Mouse (Mus musculus): Measurements from ENCODE around the gene Gm43552.
A peak's percentile ranks its signal among the peaks of the same experiment; 100 is the strongest.
"Not testable (repeated sequence)": the region's sequence is repeated elsewhere in the genome, so short reads cannot be mapped to it uniquely, and the experiment has no call there.

Gm43552 gene

DNA sequence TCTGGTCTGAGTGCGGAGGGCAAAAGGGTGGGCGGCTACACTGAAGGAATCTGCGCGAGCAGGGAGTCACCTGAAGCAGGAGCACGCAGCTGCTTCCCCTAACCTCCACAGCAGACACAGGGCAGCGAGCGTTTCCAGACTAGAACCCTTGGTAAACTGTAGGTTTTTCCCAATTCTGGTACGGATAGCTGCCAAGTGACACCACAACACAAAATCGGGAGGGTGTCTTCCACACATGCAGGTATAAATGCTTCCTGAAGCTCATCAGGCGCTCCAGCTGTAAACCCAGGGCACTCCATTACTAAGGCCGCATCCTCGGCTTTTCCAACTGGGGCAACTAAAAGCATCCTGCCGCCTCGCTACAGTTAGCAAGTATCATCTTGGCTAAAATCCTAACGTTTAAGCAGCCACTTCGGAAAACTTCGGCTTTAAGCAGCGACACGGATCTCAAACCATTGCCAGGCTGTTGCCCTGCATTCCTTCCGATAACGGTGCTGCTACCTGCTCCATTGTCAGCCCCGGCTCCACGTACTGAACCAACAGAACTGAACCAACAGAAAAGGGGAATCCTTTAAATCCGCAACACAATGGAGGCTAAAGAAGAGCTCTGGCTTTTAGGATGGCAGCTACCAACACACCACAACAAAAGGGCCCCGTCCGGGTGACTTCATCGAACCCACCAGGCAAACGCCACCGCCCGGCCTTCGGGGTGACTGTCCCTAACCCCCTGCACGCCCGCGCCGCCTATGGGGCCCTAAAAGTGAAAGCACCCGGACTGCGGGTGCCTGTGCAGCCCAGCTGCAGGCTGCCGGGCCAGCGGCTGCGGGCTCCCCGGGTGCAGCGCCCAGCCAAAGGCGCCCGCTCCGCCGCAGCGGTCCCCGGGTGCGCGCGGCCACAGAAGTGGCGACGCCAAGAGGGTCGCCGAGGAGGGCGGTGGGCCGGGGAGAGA lies 592 bp downstream of the Gm43552 start:
- DNase-seq (ENCODE audit: low spot score in 2 of 2), result peak; percentile 52 to 64

DNA sequence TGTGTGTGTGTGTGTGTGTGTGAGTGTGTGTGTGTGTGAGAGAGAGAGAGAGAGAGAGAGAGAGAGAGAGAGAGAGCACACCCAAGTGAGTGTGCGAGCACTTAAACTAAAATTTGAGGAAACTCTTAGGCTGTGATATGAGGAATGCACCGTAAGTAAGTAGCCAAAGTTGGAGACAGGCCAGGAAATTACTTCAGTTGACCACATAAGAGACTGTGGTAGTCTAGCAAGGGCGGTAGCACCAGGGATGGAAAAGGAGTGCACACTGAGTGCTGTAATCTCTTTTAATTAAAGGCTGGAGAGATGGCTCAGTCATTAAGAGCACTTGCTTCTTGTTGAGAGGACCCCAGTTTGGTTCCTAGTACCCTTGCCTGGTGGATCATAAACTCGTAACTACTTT lies 2.8 kb downstream of the Gm43552 start:
- DNase-seq (ENCODE audit: low spot score in 2 of 2), result no peak

DNA sequence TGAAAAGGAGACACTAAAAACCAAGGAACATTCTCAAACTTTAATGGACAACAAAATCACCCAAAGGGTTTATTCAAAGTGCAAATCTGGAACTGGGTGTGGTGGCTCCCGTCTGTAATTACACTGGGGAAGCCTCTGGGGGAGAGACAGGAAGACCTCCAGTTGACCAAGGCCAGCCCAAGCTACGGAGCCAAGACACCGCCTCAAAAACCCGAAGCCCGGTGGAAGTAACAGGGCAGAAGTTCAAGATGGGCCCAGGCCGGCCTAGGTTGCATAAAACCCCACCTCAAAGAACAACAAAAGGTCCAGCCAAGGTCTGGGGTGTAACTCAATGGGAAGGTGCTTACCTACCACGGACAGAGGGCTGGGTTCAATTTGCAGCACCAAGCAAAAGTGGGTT lies 3.9 kb downstream of the Gm43552 start:
- peak in 1 of 2 experiments; percentile 37 for DNase-seq (ENCODE audit: low spot score in 2 of 2)

GRCm38 (mm10) chr5:65487381-65487780 lies 5.3 kb downstream of the Gm43552 start:
- DNase-seq (ENCODE audit: low spot score in 2 of 2), result no peak

- no peak for DNase-seq (ENCODE audit: low spot score in 2 of 2)
These were observed 6.1 kb downstream of the Gm43552 start for GRCm38 (mm10) chr5:65486514-65486913.

DNA sequence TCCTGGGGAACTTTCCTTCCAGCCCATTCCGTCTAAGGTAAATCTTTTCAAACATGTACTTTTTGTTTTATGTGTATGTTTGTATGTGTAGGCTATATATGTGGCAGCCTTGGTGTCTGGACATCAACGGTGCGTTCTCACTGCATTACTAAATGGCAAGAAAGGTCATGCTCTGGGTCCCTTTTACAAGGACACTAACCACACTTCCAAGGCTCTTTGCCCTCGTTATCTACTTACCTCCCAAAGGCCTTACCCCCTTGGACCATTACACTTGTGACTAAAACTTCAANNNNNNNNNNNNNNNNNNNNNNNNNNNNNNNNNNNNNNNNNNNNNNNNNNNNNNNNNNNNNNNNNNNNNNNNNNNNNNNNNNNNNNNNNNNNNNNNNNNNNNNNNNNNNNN lies 9.6 kb downstream of the Gm43552 start:
- DNase-seq (ENCODE audit: low spot score in 2 of 2), result no peak

GRCm38 (mm10) chr5:65480511-65480910 lies 12.1 kb downstream of the Gm43552 start:
- no peak for DNase-seq (ENCODE audit: low spot score in 2 of 2)

- peak in 1 of 2 experiments; percentile 52 for DNase-seq (ENCODE audit: low spot score in 2 of 2)
These were observed 12.8 kb downstream of the Gm43552 start for GRCm38 (mm10) chr5:65479681-65480445.

DNA sequence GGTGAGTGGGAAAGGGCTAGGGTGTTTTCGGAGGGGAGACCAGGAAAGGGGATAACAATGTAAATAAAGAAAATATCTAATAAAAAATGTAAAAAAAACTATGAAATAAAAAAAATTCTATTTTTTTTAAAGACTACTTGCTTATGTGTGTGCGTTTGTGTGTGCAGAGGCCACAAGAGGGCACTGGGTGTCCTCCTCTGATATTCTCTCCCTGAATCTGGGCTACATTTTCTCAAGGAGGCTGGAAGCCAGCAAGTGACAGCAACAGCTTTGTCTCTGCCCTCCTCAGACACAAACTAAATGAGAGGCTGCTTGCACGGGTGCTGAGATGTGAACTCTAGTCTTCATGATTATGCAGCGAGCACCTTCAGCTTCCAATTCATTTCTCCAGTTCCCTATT lies 14.4 kb downstream of the Gm43552 start:
- peak in 1 of 2 experiments; percentile 49 for DNase-seq (ENCODE audit: low spot score in 2 of 2)

DNA sequence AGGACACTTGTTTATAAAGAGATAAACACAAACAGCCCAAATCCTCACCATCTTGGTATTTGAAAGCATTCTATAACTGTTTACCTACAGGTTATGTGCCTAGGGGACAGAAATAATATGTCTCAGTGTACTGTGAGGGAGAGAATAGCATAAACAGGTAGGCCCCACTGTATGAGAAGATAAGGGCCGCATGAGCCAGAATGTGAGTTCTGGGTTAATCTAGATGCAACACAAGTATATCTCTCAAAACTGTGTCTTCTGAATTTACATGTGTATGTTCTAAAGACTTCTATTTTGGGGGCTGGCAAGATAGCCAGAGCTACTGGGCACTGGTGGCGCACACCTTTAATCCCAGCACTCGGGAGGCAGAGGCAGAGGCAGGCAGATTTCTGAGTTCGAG lies 15.9 kb downstream of the Gm43552 start:
- DNase-seq (ENCODE audit: low spot score in 2 of 2), result not testable (repeated sequence)

DNA sequence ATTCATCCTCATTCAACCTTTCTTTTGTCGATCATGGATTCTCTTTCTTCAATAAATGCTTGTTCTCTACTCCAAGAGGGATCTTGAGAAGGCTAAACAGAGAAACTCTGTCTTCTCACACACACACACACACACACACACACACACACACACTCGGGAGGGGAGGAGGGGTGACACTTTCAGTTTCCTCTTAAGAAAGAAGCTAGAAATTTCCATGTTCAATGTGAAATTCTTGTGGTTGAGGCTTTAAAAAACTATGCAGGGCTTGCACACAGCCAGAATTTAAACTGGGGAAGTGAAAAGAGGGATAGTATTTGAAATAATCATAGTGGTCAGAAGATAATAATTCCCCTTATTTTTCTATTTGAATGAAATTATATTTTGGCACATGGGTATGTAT lies 16.8 kb downstream of the Gm43552 start:
- no peak for DNase-seq (ENCODE audit: low spot score in 2 of 2)

- no peak for DNase-seq (ENCODE audit: low spot score in 2 of 2)
These were observed 22.9 kb downstream of the Gm43552 start for GRCm38 (mm10) chr5:65469766-65470165.

DNA sequence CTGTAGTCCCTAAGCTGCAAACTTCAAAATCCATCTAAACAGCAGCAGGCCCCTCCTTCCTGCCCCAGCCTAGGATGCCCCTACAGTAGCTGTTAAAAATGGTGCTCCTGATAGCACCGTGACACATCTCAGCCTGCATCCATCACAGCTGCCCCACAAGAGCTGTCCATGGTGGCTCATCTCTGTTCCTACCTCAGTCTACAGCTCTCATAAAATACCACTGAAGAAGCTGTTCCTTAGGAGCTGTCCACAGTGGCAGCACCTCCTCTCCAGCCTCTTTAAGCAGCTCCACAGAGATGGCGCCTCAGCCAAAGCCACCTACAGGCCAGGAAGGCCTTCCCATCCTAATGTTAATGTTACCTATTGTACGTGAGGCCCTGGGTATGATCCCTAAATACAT lies 25.7 kb downstream of the Gm43552 start:
- DNase-seq (ENCODE audit: low spot score in 2 of 2), result no peak

DNA sequence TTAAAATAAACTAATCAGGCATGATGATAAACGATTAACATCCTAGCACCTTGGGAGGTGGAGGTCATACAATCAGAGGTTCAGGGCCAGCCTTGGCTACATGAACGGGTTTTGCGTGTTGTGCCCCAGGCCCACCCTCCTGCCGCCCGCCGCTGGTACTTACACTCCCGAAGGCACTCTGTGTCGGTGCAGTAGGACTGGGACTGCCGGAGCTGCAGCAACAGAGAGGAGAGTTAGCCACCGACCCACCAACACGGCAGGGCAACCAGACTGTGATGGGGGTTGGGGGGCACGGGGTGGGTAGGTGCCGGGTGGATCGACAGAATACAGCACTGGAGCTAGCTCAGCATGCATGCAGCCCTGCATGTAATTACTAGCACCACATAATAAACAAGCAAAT lies 32.3 kb downstream of the Gm43552 start:
- DNase-seq (ENCODE audit: low spot score in 2 of 2), result no peak

- no peak for DNase-seq (ENCODE audit: low spot score in 2 of 2)
These were observed 33.2 kb downstream of the Gm43552 start for GRCm38 (mm10) chr5:65459454-65459853.

GRCm38 (mm10) chr5:65457846-65458245 lies 34.8 kb downstream of the Gm43552 start:
- DNase-seq (ENCODE audit: low spot score in 2 of 2), result peak in 1 of 2 experiments; percentile 50

DNA sequence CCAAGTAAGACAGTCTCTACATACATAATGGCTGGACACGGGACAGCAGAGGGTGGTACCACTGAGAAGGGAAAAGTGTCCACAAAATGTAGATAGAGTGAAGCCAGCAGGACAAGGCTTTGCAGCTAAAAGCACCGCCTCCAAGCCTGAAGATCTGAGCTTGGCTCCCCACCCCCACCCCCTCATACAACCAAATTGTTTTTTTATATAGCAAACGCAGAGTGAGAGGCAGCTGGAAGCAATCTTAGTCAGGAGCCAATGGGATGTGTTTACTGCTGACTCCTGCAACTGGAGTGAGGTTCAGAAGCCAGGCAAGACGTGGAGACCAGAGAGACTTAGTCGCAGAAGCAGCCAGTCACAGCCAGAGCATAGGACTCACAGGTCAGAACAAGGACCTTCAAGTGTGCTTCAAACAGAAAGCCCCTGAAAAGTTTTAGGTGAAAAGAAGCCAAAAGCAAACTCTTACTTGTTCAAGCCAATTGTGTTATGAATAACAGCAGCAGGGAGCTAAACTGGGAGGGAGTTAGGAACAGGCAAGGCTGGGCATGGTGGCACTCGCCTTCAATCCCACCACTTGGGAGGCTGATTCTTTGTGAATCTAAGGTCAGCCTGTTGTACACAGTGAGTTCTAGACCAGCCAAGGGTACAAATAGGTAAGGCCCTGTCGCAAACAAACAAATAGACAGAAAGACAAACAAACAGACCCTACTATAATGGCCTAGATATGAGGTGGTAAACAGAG lies 35.4 kb downstream of the Gm43552 start:
- DNase-seq (ENCODE audit: low spot score in 2 of 2), result no peak

DNA sequence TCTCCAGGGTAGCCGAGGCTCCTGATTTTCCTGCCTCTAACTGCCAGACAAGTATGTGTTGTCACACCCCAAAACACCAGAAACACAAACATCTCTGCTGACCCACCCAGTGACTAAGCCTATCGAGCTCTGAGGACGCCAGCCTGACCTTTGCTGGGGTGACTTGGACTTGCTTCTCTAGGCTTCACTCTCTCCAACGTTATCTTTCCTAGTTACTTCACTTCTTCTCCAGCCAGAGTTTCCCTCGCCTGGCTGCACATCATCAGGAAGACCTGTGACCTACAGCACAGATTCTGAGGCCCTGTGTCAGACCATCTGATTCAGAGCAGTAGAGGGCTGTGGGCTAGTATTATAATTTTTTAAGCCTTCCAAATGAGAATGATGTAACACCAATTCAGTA lies 37.9 kb downstream of the Gm43552 start:
- DNase-seq (ENCODE audit: low spot score in 2 of 2), result peak; percentile 65 to 72

- DNase-seq (ENCODE audit: low spot score in 2 of 2), result no peak
These were observed 43.7 kb downstream of the Gm43552 start for GRCm38 (mm10) chr5:65448941-65449340.

- DNase-seq (ENCODE audit: low spot score in 2 of 2), result no peak
These were observed 44.8 kb downstream of the Gm43552 start for GRCm38 (mm10) chr5:65447826-65448225.

GRCm38 (mm10) chr5:65446756-65447155 lies 45.9 kb downstream of the Gm43552 start:
- DNase-seq (ENCODE audit: low spot score in 2 of 2), result no peak

DNA sequence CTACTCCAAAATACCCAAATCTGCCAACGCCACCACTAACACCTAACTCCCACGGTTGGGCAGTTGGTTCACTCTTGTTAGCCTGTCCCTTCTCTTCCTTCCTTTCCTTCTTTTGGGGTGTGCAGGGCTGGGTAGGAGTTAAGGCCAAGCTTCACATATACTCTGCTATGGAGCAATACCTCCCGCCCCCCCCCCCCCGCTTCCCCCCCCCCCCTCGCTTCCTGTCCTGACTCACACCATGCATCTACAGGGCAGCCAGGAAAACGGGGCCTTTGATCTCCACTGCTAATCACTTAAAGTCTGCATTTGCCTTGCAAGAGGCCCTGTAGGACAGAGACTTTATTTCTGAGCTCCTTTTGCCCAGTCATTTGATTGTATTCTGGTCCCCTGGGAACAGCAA lies 47.7 kb downstream of the Gm43552 start:
- DNase-seq (ENCODE audit: low spot score in 2 of 2), result no peak

Data from urinary bladder, postnatal 36 days (tissue).